Mouse (Mus musculus) brain, embryonic 14.5 days (tissue): ENCODE measurements around the gene Lrrtm3.

Source experiments
- CTCF ChIP-seq: fragments of 200-500 bp; IDR thresholded peaks from 2 replicates; pipeline ENCODE4 v1.5.1; 2012; ENCODE audit warnings: inconsistent platforms, mild to moderate bottlenecking, moderate library complexity, borderline replicate concordance; ENCODE audit not compliant: insufficient read depth, insufficient read length; ENCODE audit errors: extremely low read depth
- POLR2A ChIP-seq: fragments of 200-500 bp; IDR thresholded peaks from 2 replicates; pipeline ENCODE4 v1.6.1; 2012; ENCODE audit warnings: mild to moderate bottlenecking, inconsistent platforms, borderline replicate concordance; ENCODE audit not compliant: poor library complexity, insufficient read depth, insufficient read length, severe bottlenecking; ENCODE audit errors: extremely low read depth

DNA sequence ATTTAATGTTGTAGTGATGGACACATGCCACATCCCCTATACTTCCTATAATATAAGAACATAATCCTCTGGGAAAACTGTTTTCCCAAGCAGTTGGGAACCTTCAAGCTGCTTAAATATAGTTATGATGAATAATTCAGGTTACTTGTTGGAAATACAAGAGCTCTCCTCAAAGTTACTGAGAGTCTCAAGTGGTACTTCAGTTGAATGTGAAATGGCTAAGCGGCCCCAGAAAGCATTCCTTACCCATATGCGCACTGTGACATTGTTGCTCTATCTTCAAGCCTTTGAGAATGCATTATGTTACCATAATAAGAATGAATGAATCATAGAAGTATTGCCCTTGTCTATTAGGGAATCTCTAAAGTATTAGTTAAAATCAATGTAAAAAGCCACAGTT lies 117.8 kb downstream of the Lrrtm3 start:
- no peak for TF ChIP-seq POLR2A
- TF ChIP-seq CTCF = no peak
